Mouse (Mus musculus) limb, embryonic 14.5 days (tissue): ENCODE results near the gene Jup. TPM values are rescaled to one million over a fixed set of nuclear protein-coding genes. Genes with fewer than 3 reads are reported as not detected.

Experiments used
- ATAC-seq: fragments of 200-750 bp; cut with Nextera tagmentation; 2 replicates; pipeline ENCODE4 v1.8.0; 2017; ENCODE audit warnings: low read depth, moderate number of reproducible peaks, moderate TSS enrichment; ENCODE audit not compliant: low FRiP score
- DNase-seq: peaks from one replicate; pipeline ENCODE4 v3.0.0-alpha.2; 2015; ENCODE audit warnings: low spot score
- H3K27ac ChIP-seq: fragments of 300-500 bp; sonication (generic); replicated peaks from 2 replicates; pipeline ENCODE4 v1.5.1; 2014; ENCODE audit warnings: low read depth, mild to moderate bottlenecking, low read length, moderate library complexity, mixed read lengths
- H3K27me3 ChIP-seq: fragments of 300-500 bp; sonication (generic); 2 replicates; pipeline ENCODE4 v1.6.1; 2014; ENCODE audit warnings: low read length, mixed read lengths; ENCODE audit not compliant: control insufficient read depth, insufficient read depth
- H3K36me3 ChIP-seq: fragments of 300-500 bp; sonication (generic); 2 replicates; pipeline ENCODE4 v1.6.1; 2014; ENCODE audit warnings: mild to moderate bottlenecking, low read length, moderate library complexity, mixed read lengths; ENCODE audit not compliant: control insufficient read depth, insufficient read depth
- H3K4me1 ChIP-seq: fragments of 300-500 bp; sonication (generic); 2 replicates; pipeline ENCODE4 v1.6.1; 2014; ENCODE audit warnings: antibody characterized with exemption, low read length, mixed read lengths; ENCODE audit not compliant: control insufficient read depth, insufficient read depth
- H3K4me2 ChIP-seq: fragments of 300-500 bp; sonication (generic); replicated peaks from 2 replicates; pipeline ENCODE4 v1.6.1; 2014; ENCODE audit warnings: low read depth, mild to moderate bottlenecking, low read length, moderate library complexity; ENCODE audit not compliant: severe bottlenecking
- H3K4me3 ChIP-seq: fragments of 300-500 bp; sonication (generic); replicated peaks from 2 replicates; pipeline ENCODE4 v1.5.1; 2014; ENCODE audit warnings: low read length
- H3K9ac ChIP-seq: fragments of 300-500 bp; sonication (generic); 2 replicates; pipeline ENCODE4 v1.6.1; 2014; ENCODE audit warnings: mild to moderate bottlenecking, low read depth, low read length, moderate library complexity; ENCODE audit not compliant: severe bottlenecking
- H3K9me3 ChIP-seq: fragments of 300-500 bp; sonication (generic); 2 replicates; pipeline ENCODE4 v1.6.1; 2016; ENCODE audit warnings: low read length; ENCODE audit not compliant: control insufficient read depth
- POLR2A ChIP-seq: fragments of 200-500 bp; IDR thresholded peaks from 2 replicates; pipeline ENCODE4 v1.8.0; 2012; ENCODE audit warnings: inconsistent platforms, mild to moderate bottlenecking, moderate library complexity, borderline replicate concordance; ENCODE audit not compliant: insufficient read depth, insufficient read length; ENCODE audit errors: extremely low read depth
- WGBS: fragments of 180-500 bp; shearing (Covaris S2); extraction: QIAGEN DNeasy Blood & Tissue Kit; methylation state at CpG from one replicate; pipeline ENCODE4 v1.1.7; 2014; 5-methylcytosine and 5-hydroxymethylcytosine counted together
- polyA plus RNA-seq, 2 experiments: library from polyadenylated mRNA; depleted of rRNA in 1 of 2; stranded (reverse) in 1 of 2; unstranded in 1 of 2; fragments of >200 nt; fragmentation: Nextera tagmentation in 1 of 2; extraction: Ambion mirVana in 1 of 2; gene quantifications; 2 replicates each; pipeline versions ENCODE4 v1.2.1 to v1.2.3; 2012 to 2014

The Jup gene
- polyA plus RNA-seq, 2 experiments, result 111 to 159 TPM

DNA sequence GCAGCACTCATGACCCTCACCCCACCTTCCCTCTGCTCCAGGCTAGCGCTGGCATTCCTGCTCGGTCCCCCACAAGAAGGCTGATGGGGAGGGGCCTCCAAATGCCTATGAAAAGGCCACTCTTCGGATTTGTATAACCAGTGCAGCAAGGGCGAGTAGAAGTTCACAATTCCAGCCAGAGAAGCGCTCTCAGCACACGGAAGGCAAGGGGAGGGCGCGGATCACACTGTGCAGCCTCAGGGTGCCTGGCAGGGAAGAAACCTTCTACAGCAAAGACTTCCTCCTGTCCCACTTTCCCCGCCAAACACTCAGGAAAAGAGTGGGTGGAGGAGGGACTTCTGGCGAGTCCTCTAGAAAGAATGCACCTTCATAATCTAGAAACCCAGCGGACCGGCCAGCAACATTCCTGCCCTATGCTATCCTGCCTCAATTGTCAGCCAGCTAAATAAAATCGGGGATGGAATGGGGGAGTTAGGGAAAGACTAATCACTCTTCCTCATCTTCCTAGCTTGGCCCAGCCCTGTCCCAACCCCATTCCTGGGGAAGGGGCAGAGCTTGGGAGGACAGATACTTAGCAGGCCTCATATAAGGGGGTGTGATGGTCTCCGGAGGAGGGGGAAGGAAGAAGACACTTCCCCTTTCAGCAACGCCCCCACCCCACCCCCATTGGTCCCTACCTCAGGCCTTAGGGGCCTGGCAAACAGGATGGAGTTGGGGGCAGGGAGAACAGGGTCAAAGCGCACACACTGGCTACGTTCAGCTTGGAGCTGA lies 1.5 kb downstream of the Jup start:
- H3K9me3 ChIP-seq, result no peaks in the 10 kb centered on the region
- peak overlapping the region; percentile 80 for H3K4me2 ChIP-seq
- ATAC-seq (no peak), DNase-seq (no peak)
- no peak overlapping the region; the same call in 1 of the 2 replicates for H3K27ac ChIP-seq
- peaks cover 3% of the 10 kb centered on the region; the same call in 1 of the 2 replicates for H3K36me3 ChIP-seq
- H3K9ac ChIP-seq, result peak overlapping the region; percentile 72; the same call in 1 of the 2 replicates
- 40% methylated on average over 17 of the region's 17 CpGs for whole genome bisulfite sequencing
- H3K27me3 ChIP-seq, result no peaks in the 10 kb centered on the region
- H3K4me1 ChIP-seq, result peaks cover 22% of the 10 kb centered on the region
- no peak for TF ChIP-seq POLR2A
- peak overlapping the region; percentile 70 for H3K4me3 ChIP-seq

DNA sequence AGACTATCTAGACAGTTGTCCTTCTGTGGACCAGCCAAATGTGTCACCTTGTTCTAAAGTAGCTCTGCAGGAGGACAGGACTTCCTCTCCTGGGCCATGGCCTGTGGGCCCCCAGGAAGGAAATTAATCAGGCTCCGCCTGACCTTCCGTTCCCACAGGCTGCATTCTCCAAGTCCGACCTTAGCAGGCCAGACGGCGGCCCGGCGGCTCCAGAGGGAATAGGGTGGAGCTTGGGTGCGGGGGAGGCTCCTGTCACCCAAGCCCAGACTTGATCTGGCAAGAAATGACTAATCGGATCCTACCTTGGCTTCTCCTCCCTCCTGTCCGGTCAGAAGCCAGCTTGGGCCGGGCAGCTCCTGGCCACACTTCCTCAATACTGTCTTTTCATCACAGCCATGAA lies 2.4 kb downstream of the Jup start:
- Histone ChIP-seq H3K9me3 (no peaks in the 10 kb centered on the region), H3K9ac (peak overlapping the region; percentile 72; the same call in 1 of the 2 replicates), H3K27ac (no peak overlapping the region; the same call in 1 of the 2 replicates), H3K36me3 (peaks cover 3% of the 10 kb centered on the region; the same call in 1 of the 2 replicates), H3K4me3 (peak overlapping the region; percentile 70; the same call in 1 of the 2 replicates), H3K4me2 (peak overlapping the region; percentile 80), H3K27me3 (no peaks in the 10 kb centered on the region), H3K4me1 (peaks cover 24% of the 10 kb centered on the region)
- 26% methylated on average over 11 of the region's 11 CpGs for whole genome bisulfite sequencing
- DNase-seq (no peak), ATAC-seq (no peak)
- TF ChIP-seq POLR2A, result no peak

DNA sequence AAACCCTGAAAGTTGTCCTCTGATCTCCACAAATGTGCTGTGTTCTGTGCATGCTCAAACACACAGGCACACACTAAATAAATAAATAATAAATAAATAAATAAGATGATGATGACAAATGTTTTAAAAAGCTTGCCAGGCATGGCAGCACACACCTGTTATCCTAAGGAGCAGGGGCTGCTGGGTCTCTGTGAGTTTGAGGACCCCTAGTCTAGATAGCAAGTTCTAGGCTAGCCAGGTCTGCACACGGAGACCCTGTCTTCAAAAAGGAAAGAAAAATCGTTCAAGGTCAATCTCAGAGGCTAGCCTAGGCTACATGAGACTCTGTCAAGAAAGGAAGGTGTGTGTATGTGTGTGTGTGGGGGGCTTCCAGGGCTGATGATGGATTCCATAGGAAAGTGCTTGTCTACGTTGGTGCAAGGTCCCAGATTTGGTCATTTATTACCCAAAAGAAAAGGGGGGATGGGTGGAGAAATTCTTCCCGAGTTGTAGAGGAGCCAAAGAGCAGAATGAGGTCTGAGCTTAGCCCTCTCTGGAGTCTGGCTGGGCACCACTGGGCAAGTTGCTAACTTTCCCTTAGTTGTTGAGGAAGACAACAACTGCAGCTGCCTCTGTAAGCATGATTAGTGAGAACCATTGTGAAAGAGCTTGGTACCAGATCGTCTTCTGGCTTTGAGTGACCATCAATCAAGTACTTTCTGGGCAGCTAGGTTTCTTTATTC lies 3.0 kb downstream of the Jup start:
- peak overlapping the region; percentile 80; the same call in 1 of the 2 replicates for H3K4me2 ChIP-seq
- peak overlapping the region; percentile 72; the same call in 1 of the 2 replicates for H3K9ac ChIP-seq
- no peak for TF ChIP-seq POLR2A
- ATAC-seq, result no peak
- peaks cover 24% of the 10 kb centered on the region for H3K4me1 ChIP-seq
- no peaks in the 10 kb centered on the region for H3K9me3 ChIP-seq
- no peak overlapping the region for H3K4me3 ChIP-seq
- 57% methylated on average over 5 of the region's 5 CpGs for WGBS
- H3K27ac ChIP-seq, result no peak overlapping the region
- H3K27me3 ChIP-seq, result no peaks in the 10 kb centered on the region
- H3K36me3 ChIP-seq, result peaks cover 3% of the 10 kb centered on the region; the same call in 1 of the 2 replicates
- DNase-seq, result no peak

DNA sequence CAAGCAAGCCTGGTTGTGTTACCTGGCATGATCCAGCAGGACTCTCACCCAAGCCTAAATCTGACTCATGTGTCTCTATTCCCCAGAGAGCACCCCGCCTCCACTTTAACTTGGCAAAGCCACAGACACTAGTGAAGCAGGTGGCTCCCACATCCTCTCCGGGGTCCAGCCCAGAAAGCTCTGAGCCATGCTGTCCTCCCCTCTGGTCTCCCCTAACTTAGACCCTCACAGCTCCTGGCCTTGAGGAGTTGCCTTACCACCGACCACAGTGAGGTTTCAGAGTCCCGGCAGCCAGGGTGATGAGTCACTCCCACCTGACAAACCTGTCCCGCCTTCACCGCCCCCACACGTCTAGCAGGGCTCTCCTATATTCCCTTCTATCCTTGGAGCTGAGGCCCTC lies 3.8 kb downstream of the Jup start:
- Histone ChIP-seq H3K9ac (no peak overlapping the region), H3K9me3 (no peaks in the 10 kb centered on the region), H3K4me3 (no peak overlapping the region), H3K27ac (no peak overlapping the region), H3K36me3 (peaks cover 3% of the 10 kb centered on the region; the same call in 1 of the 2 replicates), H3K4me2 (no peak overlapping the region), H3K27me3 (no peaks in the 10 kb centered on the region), H3K4me1 (peaks cover 26% of the 10 kb centered on the region)
- ATAC-seq (no peak), DNase-seq (no peak)
- WGBS, result 54% methylated on average over 7 of the region's 7 CpGs
- no peak for TF ChIP-seq POLR2A

DNA sequence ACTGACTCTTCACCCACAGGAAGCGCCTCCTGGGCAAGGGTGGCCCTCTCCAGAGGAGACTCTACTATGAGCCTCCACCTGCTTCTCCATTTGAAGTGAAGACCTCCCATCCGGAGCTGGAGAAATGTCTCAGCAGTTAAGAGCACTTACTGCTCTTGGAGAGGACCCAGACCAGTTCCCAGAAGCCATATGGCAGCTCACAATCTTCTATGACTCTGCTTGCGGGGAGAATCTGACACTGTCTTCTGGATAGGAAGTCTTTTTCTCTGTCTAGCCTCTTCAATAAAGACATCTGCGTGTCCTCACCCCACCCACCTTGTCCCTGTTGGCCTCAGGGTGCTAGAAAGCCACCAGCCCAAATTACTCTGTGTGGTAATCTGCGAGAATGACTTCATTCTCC lies 4.6 kb downstream of the Jup start:
- Histone ChIP-seq H3K4me2 (no peak overlapping the region), H3K9ac (no peak overlapping the region), H3K36me3 (peaks cover 3% of the 10 kb centered on the region; the same call in 1 of the 2 replicates), H3K9me3 (no peaks in the 10 kb centered on the region), H3K4me3 (no peak overlapping the region), H3K27ac (no peak overlapping the region), H3K27me3 (no peaks in the 10 kb centered on the region), H3K4me1 (peaks cover 32% of the 10 kb centered on the region)
- DNase-seq (no peak), ATAC-seq (no peak)
- WGBS, result 73% methylated on average over 5 of the region's 5 CpGs
- no peak for TF ChIP-seq POLR2A
